Mouse (Mus musculus) lung, postnatal 0 days (tissue): ENCODE results near the gene Car14. TPM values are rescaled to one million over a fixed set of nuclear protein-coding genes. Genes with fewer than 3 reads are reported as not detected.
"Not testable (repeated sequence)": the region's sequence is repeated elsewhere in the genome, so short reads cannot be mapped to it uniquely, and the experiment has no call there.

Source experiments
- ATAC-seq: fragments of 200-750 bp; cut with Nextera tagmentation; 2 replicates; pipeline ENCODE4 v1.8.0; 2017; ENCODE audit warnings: moderate library complexity
- DNase-seq: peaks from one replicate; pipeline ENCODE4 v3.0.0-alpha.2; 2016; ENCODE audit warnings: low spot score
- H3K27ac ChIP-seq: fragments of 300-500 bp; sonication (generic); 2 replicates; pipeline ENCODE4 v1.5.1; 2014; ENCODE audit warnings: antibody characterized with exemption, mild to moderate bottlenecking, low read length, mixed read lengths
- H3K27me3 ChIP-seq: fragments of 300-500 bp; sonication (generic); replicated peaks from 2 replicates; pipeline ENCODE4 v1.6.1; 2014; ENCODE audit warnings: low read length, mixed read lengths; ENCODE audit not compliant: insufficient read depth
- H3K36me3 ChIP-seq: fragments of 300-500 bp; sonication (generic); 2 replicates; pipeline ENCODE4 v1.6.1; 2014; ENCODE audit warnings: low read length, mixed read lengths; ENCODE audit not compliant: insufficient read depth
- H3K4me1 ChIP-seq: fragments of 300-500 bp; sonication (generic); 2 replicates; pipeline ENCODE4 v1.6.1; 2014; ENCODE audit warnings: antibody characterized with exemption, low read depth, low read length, mixed read lengths; ENCODE audit not compliant: insufficient read depth
- H3K4me2 ChIP-seq: fragments of 300-500 bp; sonication (generic); replicated peaks from 2 replicates; pipeline ENCODE4 v1.6.1; 2014; ENCODE audit warnings: low read depth, mild to moderate bottlenecking, low read length, moderate library complexity, mixed read lengths
- H3K4me3 ChIP-seq: fragments of 300-500 bp; sonication (generic); 2 replicates; pipeline ENCODE4 v1.5.1; 2014; ENCODE audit warnings: low read depth, low read length
- H3K9ac ChIP-seq: fragments of 300-500 bp; sonication (generic); replicated peaks from 2 replicates; pipeline ENCODE4 v1.6.1; 2014; ENCODE audit warnings: low read depth, mild to moderate bottlenecking
- H3K9me3 ChIP-seq: fragments of 300-500 bp; sonication (generic); 2 replicates; pipeline ENCODE4 v1.6.1; 2016; ENCODE audit warnings: low read length, mixed read lengths
- CTCF ChIP-seq: IDR thresholded peaks from 2 replicates; pipeline ENCODE4 v1.5.1; 2016; ENCODE audit warnings: antibody characterized with exemption, mild to moderate bottlenecking
- EP300 ChIP-seq: IDR thresholded peaks from 2 replicates; pipeline ENCODE4 v1.6.1; 2016; ENCODE audit warnings: antibody characterized with exemption, mild to moderate bottlenecking, control low read depth
- WGBS: fragments of 180-500 bp; shearing (Covaris S2); extraction: QIAGEN DNeasy Blood & Tissue Kit; methylation state at CpG from one replicate; pipeline ENCODE4 v1.1.7; 2014; 5-methylcytosine and 5-hydroxymethylcytosine counted together
- polyA plus RNA-seq: library from polyadenylated mRNA; unstranded; fragments of >200 nt; fragmentation: Nextera tagmentation; extraction: Ambion mirVana; gene quantifications from 2 replicates; pipeline ENCODE4 v1.2.1, GENCODE M21; 2015

The Car14 gene
- polyA plus RNA-seq, 1 experiment from 2014 or later = 4.4 TPM

DNA sequence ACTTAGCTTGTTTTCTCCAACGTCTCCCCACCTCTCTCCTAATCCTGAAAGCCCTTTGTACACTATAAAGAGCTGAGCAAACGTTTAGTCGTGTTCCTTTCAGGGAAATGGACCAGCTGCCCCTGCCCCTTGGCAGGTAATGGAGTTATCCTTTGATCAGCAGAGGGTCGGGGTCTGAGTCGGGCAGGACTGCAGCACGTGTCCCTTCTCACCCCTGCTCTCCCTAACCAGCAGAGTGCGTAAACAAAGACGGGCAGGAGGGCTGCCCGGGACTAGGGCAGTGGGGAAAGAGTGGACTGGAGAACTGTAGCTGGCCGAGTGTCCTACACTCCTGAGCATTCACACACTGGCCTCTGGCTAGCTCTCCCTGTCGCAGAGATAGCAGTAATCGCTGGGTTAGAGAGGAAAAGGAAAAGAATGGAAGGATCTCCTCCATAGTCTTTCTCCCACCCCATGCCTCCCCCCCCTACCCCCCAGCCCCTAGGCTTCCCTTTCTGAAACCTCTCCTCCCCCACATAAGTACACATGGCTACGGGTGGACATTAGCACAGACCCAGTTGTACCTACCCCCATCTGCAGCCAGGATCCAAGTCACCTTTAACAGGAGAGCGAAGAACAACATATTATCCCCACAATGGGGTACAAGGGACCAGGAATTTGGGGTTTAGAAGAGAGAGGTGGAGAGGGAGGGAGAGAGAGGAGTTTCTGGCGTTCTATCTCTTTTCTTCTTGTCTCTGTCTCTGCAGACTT is 563 bp downstream of the Car14 start:
- H3K9me3 ChIP-seq = no peaks in the 10 kb centered on the region
- no peak for ATAC-seq
- WGBS = 7% methylated on average over 14 of the region's 15 CpGs
- peak overlapping the region; percentile 16; the same call in 1 of the 2 replicates for H3K9ac ChIP-seq
- no peak overlapping the region for H3K4me3 ChIP-seq
- H3K36me3 ChIP-seq = no peaks in the 10 kb centered on the region
- peak overlapping the region; percentile 61 for H3K4me2 ChIP-seq
- 0 out of 2 replicates have a peak, but pooled peaks cover 4% of the 10 kb centered on the region for H3K27me3 ChIP-seq
- TF ChIP-seq EP300 (no peak), CTCF (no peak)
- DNase-seq = no peak
- no peak overlapping the region for H3K27ac ChIP-seq
- peaks cover 11% of the 10 kb centered on the region for H3K4me1 ChIP-seq

DNA sequence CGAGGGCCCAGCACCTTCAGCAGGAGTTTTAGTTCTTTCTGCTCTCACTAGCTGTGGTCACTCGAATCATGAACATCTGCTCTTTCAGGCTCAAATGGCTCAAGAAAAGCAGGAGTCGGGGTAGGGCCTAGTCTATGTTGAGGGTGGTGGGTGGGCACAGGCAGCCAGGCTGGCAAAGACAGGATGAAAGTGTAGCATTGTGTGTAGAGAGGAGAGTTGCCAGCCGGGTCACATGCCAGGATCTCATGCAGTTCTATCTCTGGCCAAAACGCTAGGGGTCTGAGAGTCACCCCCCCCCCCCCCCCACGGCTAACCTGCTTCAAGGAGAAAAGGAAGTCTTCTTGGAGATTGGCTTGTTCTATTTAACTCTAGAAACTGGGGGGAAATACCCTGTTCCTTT is 1.8 kb downstream of the Car14 start:
- no peak overlapping the region for H3K4me3 ChIP-seq
- peaks cover 4% of the 10 kb centered on the region for H3K36me3 ChIP-seq
- no peak overlapping the region for H3K4me2 ChIP-seq
- H3K9ac ChIP-seq = no peak overlapping the region
- ATAC-seq = no peak
- H3K27ac ChIP-seq = no peak overlapping the region
- H3K9me3 ChIP-seq = no peaks in the 10 kb centered on the region
- TF ChIP-seq CTCF = no peak
- no peak for TF ChIP-seq EP300
- WGBS = 30% methylated on average over 6 of the region's 6 CpGs
- DNase-seq = no peak
- H3K27me3 ChIP-seq = 0 out of 2 replicates have a peak, but pooled peaks cover 4% of the 10 kb centered on the region
- peaks cover 11% of the 10 kb centered on the region for H3K4me1 ChIP-seq

DNA sequence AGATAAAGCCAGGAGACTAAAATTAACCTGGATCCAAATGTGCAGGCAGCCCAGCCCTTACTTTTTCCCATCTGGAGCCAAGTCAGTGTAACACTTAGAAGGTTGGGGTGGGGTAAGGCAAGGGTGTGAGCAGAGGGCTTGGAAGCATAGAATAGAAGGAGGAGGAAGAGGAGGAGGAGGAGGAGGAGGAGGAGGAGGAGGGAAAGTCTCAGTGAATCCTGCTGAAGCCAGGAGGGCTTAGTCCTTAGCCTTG is 2.2 kb downstream of the Car14 start:
- H3K4me3 ChIP-seq = no peak overlapping the region

DNA sequence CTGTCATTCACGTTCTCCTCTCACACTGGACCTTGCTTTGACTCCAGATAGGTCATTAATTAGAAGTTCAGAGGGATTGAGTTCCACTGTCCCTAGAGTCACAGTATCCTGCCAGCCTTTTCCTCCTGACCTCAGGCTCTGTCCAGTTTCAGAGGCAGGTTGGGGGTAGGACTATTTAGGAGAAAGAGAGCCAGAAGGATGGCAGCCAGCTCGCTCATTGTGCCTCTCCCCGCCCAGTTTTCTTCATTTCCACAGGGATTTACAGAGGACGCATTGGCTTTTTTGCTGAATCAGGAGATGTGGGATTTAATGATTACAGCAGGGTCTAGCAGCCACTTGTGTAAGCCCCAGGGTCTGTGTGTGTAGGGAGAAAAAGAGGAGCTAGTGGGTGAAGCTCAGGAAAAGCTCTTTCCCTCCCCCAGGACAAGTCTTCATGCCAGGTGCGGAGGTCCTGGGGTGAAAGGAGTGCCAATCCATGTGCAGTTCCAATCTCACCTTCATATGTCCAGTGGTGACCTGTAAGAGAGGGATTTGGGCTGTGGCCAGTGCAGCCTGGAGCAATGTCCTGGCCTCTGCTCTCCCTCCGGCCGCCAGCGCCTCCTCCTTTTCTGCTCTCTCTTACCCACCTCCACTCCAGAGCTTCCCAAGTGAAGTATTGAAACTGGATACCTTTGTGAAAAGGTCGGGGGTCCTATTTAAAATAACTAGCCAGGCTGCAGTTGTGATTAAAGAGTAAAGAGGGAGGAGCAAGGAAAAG is 2.7 kb downstream of the Car14 start:
- TF ChIP-seq EP300 (no peak), CTCF (no peak)
- ATAC-seq = no peak
- Histone ChIP-seq H3K4me3 (no peak overlapping the region), H3K9ac (no peak overlapping the region), H3K9me3 (no peaks in the 10 kb centered on the region), H3K27me3 (0 out of 2 replicates have a peak, but pooled peaks cover 4% of the 10 kb centered on the region), H3K4me1 (peaks cover 11% of the 10 kb centered on the region), H3K27ac (no peak overlapping the region), H3K4me2 (no peak overlapping the region), H3K36me3 (peaks cover 4% of the 10 kb centered on the region)
- WGBS = 58% methylated on average over 9 of the region's 9 CpGs
- DNase-seq = no peak

More for the DNA sequence above, 2.2 kb downstream of the Car14 start:
- no peak for TF ChIP-seq EP300
- no peak for TF ChIP-seq CTCF
- no peak overlapping the region for H3K4me2 ChIP-seq
- no peak overlapping the region for H3K9ac ChIP-seq
- H3K9me3 ChIP-seq = no peaks in the 10 kb centered on the region
- no peak overlapping the region for H3K27ac ChIP-seq
- H3K27me3 ChIP-seq = 0 out of 2 replicates have a peak, but pooled peaks cover 4% of the 10 kb centered on the region
- ATAC-seq = no peak
- DNase-seq = no peak
- H3K36me3 ChIP-seq = peaks cover 4% of the 10 kb centered on the region
- peaks cover 11% of the 10 kb centered on the region for H3K4me1 ChIP-seq

DNA sequence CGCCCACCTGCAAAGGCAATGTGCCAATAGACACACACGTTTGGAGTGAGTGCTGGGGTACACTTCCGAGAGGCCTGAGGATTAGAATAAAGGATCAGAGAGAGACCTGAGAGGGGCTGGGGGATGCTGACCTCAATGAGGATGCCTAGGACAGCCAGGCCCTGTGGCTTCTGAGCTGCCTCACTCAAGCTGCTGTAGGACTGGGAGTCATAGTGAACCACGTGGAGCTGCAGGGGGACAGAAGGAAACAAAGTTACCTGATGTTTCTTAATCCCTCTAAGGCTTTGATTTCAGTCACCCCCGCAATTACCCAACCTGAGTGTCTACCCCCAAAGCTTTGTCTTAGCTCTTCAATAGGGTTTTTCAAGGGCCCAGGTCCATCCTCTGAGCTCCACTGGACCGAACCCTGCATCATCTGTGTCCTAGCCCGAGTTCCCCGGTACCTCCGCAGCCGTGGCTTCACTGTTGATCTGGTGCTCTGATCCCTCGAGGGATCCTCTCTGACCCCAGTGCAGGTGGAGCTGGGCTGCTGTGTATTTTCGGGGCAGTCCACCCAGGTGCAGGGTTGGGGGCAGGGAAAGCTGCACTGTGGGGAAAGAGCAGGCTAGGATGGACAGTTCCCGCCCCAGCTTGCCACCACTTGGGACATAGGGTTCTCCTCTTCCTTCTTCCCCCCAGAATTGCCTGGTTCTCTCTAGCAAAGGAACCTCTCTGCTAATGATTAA is 4.5 kb downstream of the Car14 start:
- H3K27ac ChIP-seq = no peak overlapping the region
- ATAC-seq = no peak
- 70% methylated on average over 13 of the region's 13 CpGs for WGBS

DNA sequence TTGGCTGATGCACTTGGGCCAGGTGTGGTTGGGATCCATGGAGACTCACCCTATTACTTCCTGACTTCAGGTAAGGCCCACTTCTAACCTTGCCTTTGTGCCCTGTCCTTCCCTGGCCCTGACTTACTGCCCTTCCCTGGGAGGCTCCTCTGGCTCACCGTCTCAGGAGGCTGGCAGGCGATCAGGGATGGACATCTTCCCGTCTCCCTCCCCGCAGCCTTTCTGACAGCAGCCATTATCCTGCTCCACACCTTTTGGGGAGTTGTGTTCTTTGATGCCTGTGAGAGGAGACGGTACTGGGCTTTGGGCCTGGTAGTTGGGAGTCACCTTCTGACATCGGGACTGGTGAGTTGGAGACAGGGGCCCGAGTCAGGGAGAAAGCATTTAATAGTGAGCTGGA is 9.0 kb downstream of the Car14 start:
- DNase-seq, H3K27me3 ChIP-seq, H3K4me3 ChIP-seq, H3K9me3 ChIP-seq, H3K9ac ChIP-seq, H3K4me1 ChIP-seq, ATAC-seq, H3K27ac ChIP-seq, H3K36me3 ChIP-seq: not testable (repeated sequence)
- WGBS = 81% methylated on average over 7 of the region's 7 CpGs
- 0 out of 2 replicates have a peak overlapping the region, but pooled peaks have one; percentile 68 for H3K4me2 ChIP-seq

More for the DNA sequence above, 4.5 kb downstream of the Car14 start:
- no peak for DNase-seq
- Histone ChIP-seq H3K27me3 (0 out of 2 replicates have a peak, but pooled peaks cover 4% of the 10 kb centered on the region), H3K36me3 (peaks cover 4% of the 10 kb centered on the region), H3K9me3 (no peaks in the 10 kb centered on the region), H3K9ac (no peak overlapping the region), H3K4me2 (no peak overlapping the region), H3K4me1 (peaks cover 10% of the 10 kb centered on the region; the same call in 1 of the 2 replicates), H3K4me3 (no peak overlapping the region)
- no peak for TF ChIP-seq EP300
- TF ChIP-seq CTCF = no peak
